Mouse (Mus musculus) ES-Bruce4 (cell line): ENCODE data around the gene Rictor.

Experiments
- CTCF ChIP-seq: IDR thresholded peaks from one replicate; pipeline ENCODE4 v1.8.1; 2011; ENCODE audit warnings: low read depth, low read length
- EP300 ChIP-seq: IDR thresholded peaks from 2 replicates; pipeline ENCODE4 v1.6.1; 2011; ENCODE audit warnings: low read depth, low read length; ENCODE audit not compliant: insufficient read depth
- POLR2A ChIP-seq: IDR thresholded peaks from one replicate; pipeline ENCODE4 v1.8.1; 2011; ENCODE audit warnings: low read length; ENCODE audit not compliant: insufficient read depth

- TF ChIP-seq EP300 = no peak
- TF ChIP-seq POLR2A = no peak
- no peak for TF ChIP-seq CTCF
These were observed 46.2 kb upstream of the Rictor start for GRCm38 (mm10) chr15:6661951-6662350.
